Mouse (Mus musculus): ENCODE measurements around the gene Igsf3. TPM values are rescaled to one million over a fixed set of nuclear protein-coding genes. Genes with fewer than 3 reads are reported as not detected.

Gene Igsf3
- total and polyA plus RNA-seq, 3 experiments, result not detected

- Histone ChIP-seq H3K27ac (ENCODE audit: control insufficient read depth, low read depth, low read length) (no peak overlapping the region), H3K4me1 (ENCODE audit: control insufficient read depth in 1 of 2, insufficient read depth in 2 of 2, low read length in 2 of 2) (no peaks in the 10 kb centered on the region), H3K4me3 (ENCODE audit: control insufficient read depth in 1 of 2, insufficient read depth in 1 of 2, low read depth in 2 of 2, low read length in 2 of 2) (no peak overlapping the region), H3K79me2 (ENCODE audit: control insufficient read depth, insufficient read depth, low read length, poor library complexity) (no peaks in the 10 kb centered on the region), H3K36me3 (ENCODE audit: control insufficient read depth in 1 of 2, insufficient read depth in 2 of 2, low read length in 2 of 2) (no peaks in the 10 kb centered on the region), H3K9me3 (replicated peaks; ENCODE audit: insufficient read depth, low read length) (no peaks in the 10 kb centered on the region), H3K9ac (ENCODE audit: control insufficient read depth, low read depth, low read length, poor library complexity, severe bottlenecking) (no peak overlapping the region), H3K27me3 (ENCODE audit: control insufficient read depth in 1 of 2, insufficient read depth in 2 of 2, low read length in 2 of 2) (no peaks in the 10 kb centered on the region)
- TF ChIP-seq MAFK (IDR thresholded peaks at IDR 0.05; ENCODE audit: borderline replicate concordance, low read depth, low read length) (no peak), ZNF384 (IDR thresholded peaks at IDR 0.05; ENCODE audit: low read depth, low read length) (no peak), USF1 (IDR thresholded peaks at IDR 0.05; ENCODE audit: low read depth, low read length) (no peak), RCOR1 (IDR thresholded peaks at IDR 0.05; ENCODE audit: low read depth, low read length) (no peak), EP300 (IDR thresholded peaks at IDR 0.05; ENCODE audit: low read depth in 1 of 2, low read length in 2 of 2) (no peak), ELF1 (IDR thresholded peaks at IDR 0.05; ENCODE audit: low read depth, low read length) (no peak), RAD21 (IDR thresholded peaks at IDR 0.05; ENCODE audit: low read depth, low read length) (no peak), BHLHE40 (IDR thresholded peaks at IDR 0.05; ENCODE audit: borderline replicate concordance, low read depth, low read length) (no peak), KAT2A (conservative IDR thresholded peaks at IDR 0.05; ENCODE audit: low read depth, low read length) (no peak)
- DNase-seq (ENCODE audit: low read depth, low spot score), result no peak
These were observed 71.9 kb downstream of the Igsf3 start for GRCm38 (mm10) chr3:101448765-101449164.

GRCm38 (mm10) chr3:101450811-101451428 is 74.0 kb downstream of the Igsf3 start:
- Histone ChIP-seq H3K27me3 (ENCODE audit: control insufficient read depth in 1 of 2, insufficient read depth in 2 of 2, low read length in 2 of 2) (no peaks in the 10 kb centered on the region), H3K27ac (ENCODE audit: control insufficient read depth, low read depth, low read length) (no peak overlapping the region), H3K9ac (ENCODE audit: control insufficient read depth, low read depth, low read length, poor library complexity, severe bottlenecking) (no peak overlapping the region), H3K36me3 (ENCODE audit: control insufficient read depth in 1 of 2, insufficient read depth in 2 of 2, low read length in 2 of 2) (no peaks in the 10 kb centered on the region), H3K4me3 (ENCODE audit: control insufficient read depth in 1 of 2, insufficient read depth in 1 of 2, low read depth in 2 of 2, low read length in 2 of 2) (no peak overlapping the region), H3K4me1 (ENCODE audit: control insufficient read depth in 1 of 2, insufficient read depth in 2 of 2, low read length in 2 of 2) (no peaks in the 10 kb centered on the region), H3K9me3 (replicated peaks; ENCODE audit: insufficient read depth, low read length) (no peaks in the 10 kb centered on the region), H3K79me2 (ENCODE audit: control insufficient read depth, insufficient read depth, low read length, poor library complexity) (no peaks in the 10 kb centered on the region)
- TF ChIP-seq TAL1 (IDR thresholded peaks at IDR 0.05; ENCODE audit: low read length) (no peak), ZKSCAN1 (IDR thresholded peaks at IDR 0.05; ENCODE audit: low read depth, low read length) (no peak), BHLHE40 (IDR thresholded peaks at IDR 0.05; ENCODE audit: borderline replicate concordance, low read depth, low read length) (no peak), RAD21 (IDR thresholded peaks at IDR 0.05; ENCODE audit: low read depth, low read length) (no peak), TCF12 (IDR thresholded peaks at IDR 0.05; ENCODE audit: low read depth, low read length) (no peak), HCFC1 (IDR thresholded peaks at IDR 0.05; ENCODE audit: low read depth, low read length) (no peak), SIN3A (IDR thresholded peaks at IDR 0.05; ENCODE audit: low read length) (no peak)
- DNase-seq (ENCODE audit: low read depth, low spot score), result no peak

- no peak for TF ChIP-seq UBTF (IDR thresholded peaks at IDR 0.05; ENCODE audit: borderline replicate concordance, insufficient read depth, low read depth, low read length)
- no peak for TF ChIP-seq E2F4 (IDR thresholded peaks at IDR 0.05; ENCODE audit: borderline replicate concordance, low read depth, low read length)
- TF ChIP-seq BHLHE40 (IDR thresholded peaks at IDR 0.05; ENCODE audit: borderline replicate concordance, low read depth, low read length), result no peak
- TF ChIP-seq ZMIZ1 (IDR thresholded peaks at IDR 0.05; ENCODE audit: low read depth, low read length), result no peak
- TF ChIP-seq USF1 (IDR thresholded peaks at IDR 0.05; ENCODE audit: low read depth, low read length), result no peak
- no peak for TF ChIP-seq CHD1 (IDR thresholded peaks at IDR 0.05; ENCODE audit: low read depth, low read length)
- TF ChIP-seq MAFK (IDR thresholded peaks at IDR 0.05; ENCODE audit: borderline replicate concordance, low read depth, low read length), result no peak
- TF ChIP-seq GATA1 (IDR thresholded peaks at IDR 0.05; ENCODE audit: low read depth, low read length), result no peak
- no peak for TF ChIP-seq MAX (IDR thresholded peaks at IDR 0.05; ENCODE audit: low read length)
- no peak for TF ChIP-seq SMC3 (IDR thresholded peaks at IDR 0.05; ENCODE audit: low read depth, low read length)
- no peak for TF ChIP-seq TBP (IDR thresholded peaks at IDR 0.05; ENCODE audit: low read depth, low read length)
- no peak for TF ChIP-seq TCF12 (IDR thresholded peaks at IDR 0.05; ENCODE audit: low read depth, low read length)
- H3K36me3 ChIP-seq (ENCODE audit: control insufficient read depth in 1 of 2, insufficient read depth in 2 of 2, low read length in 2 of 2), result no peaks in the 10 kb centered on the region
- H3K27ac ChIP-seq (ENCODE audit: control insufficient read depth, low read depth, low read length), result no peak overlapping the region
These were observed 83.7 kb downstream of the Igsf3 start for GRCm38 (mm10) chr3:101460618-101461017.

More at GRCm38 (mm10) chr3:101460618-101461017, 83.7 kb downstream of the Igsf3 start:
- no peak overlapping the region for H3K9ac ChIP-seq (ENCODE audit: control insufficient read depth, low read depth, low read length, poor library complexity, severe bottlenecking)
- H3K4me3 ChIP-seq (ENCODE audit: control insufficient read depth in 1 of 2, insufficient read depth in 1 of 2, low read depth in 2 of 2, low read length in 2 of 2), result no peak overlapping the region
- H3K79me2 ChIP-seq (ENCODE audit: control insufficient read depth, insufficient read depth, low read length, poor library complexity), result no peaks in the 10 kb centered on the region
- H3K4me1 ChIP-seq (ENCODE audit: control insufficient read depth in 1 of 2, insufficient read depth in 2 of 2, low read length in 2 of 2), result no peaks in the 10 kb centered on the region
- no peaks in the 10 kb centered on the region for H3K9me3 ChIP-seq (replicated peaks; ENCODE audit: insufficient read depth, low read length)
- DNase-seq (ENCODE audit: low read depth, low spot score), result no peak
- H3K27me3 ChIP-seq (ENCODE audit: control insufficient read depth in 1 of 2, insufficient read depth in 2 of 2, low read length in 2 of 2), result no peaks in the 10 kb centered on the region
